26 mouse cellular contexts compared by ENCODE assay signal in genomic region chr1:107376952-107377351, GRCm38 (mm10). TPM values are rescaled to one million over a fixed set of nuclear protein-coding genes. Genes with fewer than 3 reads are reported as not detected.
"Had no signal": no experiment of that assay in that cellular context is flagged by ENCODE, and none has a peak within 500 bp of the region (broad histone marks: within the 10 kb centered on the region; RNA-seq: fewer than 3 reads in every experiment).

No protein-coding gene starts in this region.

- H3K4me3 ChIP-seq: layer of hippocampus, adult 2 months; limb, embryonic 12.5 days; midbrain, embryonic 12.5 days; myocyte; neural tube, embryonic 15.5 days; stomach, embryonic 15.5 days had no signal

- H3K36me3 ChIP-seq: limb, embryonic 12.5 days; midbrain, embryonic 12.5 days; neural tube, embryonic 15.5 days; stomach, embryonic 15.5 days had no signal

- H3K9me3 ChIP-seq: limb, embryonic 12.5 days; megakaryocyte, embryonic 14.5 days; midbrain, embryonic 12.5 days; neural tube, embryonic 15.5 days; stomach, embryonic 15.5 days had no signal

- H3K27me3 ChIP-seq: limb, embryonic 12.5 days; megakaryocyte, embryonic 14.5 days; midbrain, embryonic 12.5 days; neural tube, embryonic 15.5 days; stomach, embryonic 15.5 days had no signal

- H3K9ac ChIP-seq: limb, embryonic 12.5 days; liver, embryonic 14.5 days; midbrain, embryonic 12.5 days; neural tube, embryonic 15.5 days; stomach, embryonic 15.5 days had no signal

- H3K4me1 ChIP-seq: limb, embryonic 12.5 days; midbrain, embryonic 12.5 days; neural tube, embryonic 15.5 days; stomach, embryonic 15.5 days had no signal

- H3K27ac ChIP-seq: layer of hippocampus, adult 2 months; limb, embryonic 12.5 days; liver, embryonic 14.5 days; midbrain, embryonic 12.5 days; neural tube, embryonic 15.5 days; stomach, embryonic 15.5 days had no signal

- H3K4me2 ChIP-seq: limb, embryonic 12.5 days; midbrain, embryonic 12.5 days; neural tube, embryonic 15.5 days; stomach, embryonic 15.5 days had no signal

- ATAC-seq: intestine, embryonic 16.5 days had no signal

- DNase-seq: kidney, adult 8-10 months; kidney, postnatal 10 days; kidney, postnatal 4 days; liver; lung, adult 2 months; lung, postnatal 10 days; lung, postnatal 4 days; right cerebral cortex, adult 18-20 months; spleen, adult 18-20 months; thymus, adult 2 months; thymus, postnatal 25 days had no signal

RNA-seq across cellular contexts. Expression of gene Serpinb11, which starts 16.0 kb away (rescaled TPM):
- total RNA-seq: layer of hippocampus, adult 2 months; layer of hippocampus, postnatal 10 days; left cerebral cortex, postnatal 36 days; midbrain, postnatal 0 days had no signal
- polyA plus RNA-seq: intestine, embryonic 16.5 days; limb, embryonic 12.5 days; liver, embryonic 14.5 days; midbrain, embryonic 12.5 days; midbrain, postnatal 0 days; myocyte; neural tube, embryonic 11.5 days; neural tube, embryonic 15.5 days; testis, adult 2 months; urinary bladder, adult 2 months had no signal

RNA-seq across cellular contexts. Expression of gene Serpinb7, which starts 22.5 kb away (rescaled TPM):
- total RNA-seq: layer of hippocampus, adult 2 months; layer of hippocampus, postnatal 10 days; left cerebral cortex, postnatal 36 days; midbrain, postnatal 0 days had no signal
- polyA plus RNA-seq: limb, embryonic 12.5 days; liver, embryonic 14.5 days; midbrain, embryonic 12.5 days; midbrain, postnatal 0 days; neural tube, embryonic 11.5 days; urinary bladder, adult 2 months had no signal
